Mouse (Mus musculus): Measurements from ENCODE around the gene Cacna1d. TPM values are rescaled to one million over a fixed set of nuclear protein-coding genes. Genes with fewer than 3 reads are reported as not detected.

Gene Cacna1d
- total RNA-seq, 1 experiment from 2014 or later: 18.6 TPM

- DNase-seq: no peak
These were observed 32.4 kb downstream of the Cacna1d start for GRCm38 (mm10) chr14:30458820-30459219.

- DNase-seq: peak; percentile 31
These were observed 33.4 kb downstream of the Cacna1d start for GRCm38 (mm10) chr14:30457897-30458296.

- DNase-seq: no peak
These were observed 33.8 kb downstream of the Cacna1d start for GRCm38 (mm10) chr14:30457436-30457835.

- no peak for DNase-seq
These were observed 35.3 kb downstream of the Cacna1d start for GRCm38 (mm10) chr14:30455801-30456595.

GRCm38 (mm10) chr14:30439915-30440314 lies 51.3 kb downstream of the Cacna1d start:
- no peak for DNase-seq

- DNase-seq: no peak
These were observed 55.9 kb downstream of the Cacna1d start for GRCm38 (mm10) chr14:30435316-30435715.

- DNase-seq: no peak
These were observed 60.8 kb downstream of the Cacna1d start for GRCm38 (mm10) chr14:30430446-30430845.

GRCm38 (mm10) chr14:30430026-30430425 lies 61.2 kb downstream of the Cacna1d start:
- no peak for DNase-seq

- peak; percentile 7 for DNase-seq
These were observed 61.6 kb downstream of the Cacna1d start for GRCm38 (mm10) chr14:30429606-30430005.

- DNase-seq: no peak
These were observed 62.5 kb downstream of the Cacna1d start for GRCm38 (mm10) chr14:30428757-30429156.

GRCm38 (mm10) chr14:30425876-30426275 lies 65.4 kb downstream of the Cacna1d start:
- no peak for DNase-seq

- peak; percentile 8 for DNase-seq
These were observed 66.1 kb downstream of the Cacna1d start for GRCm38 (mm10) chr14:30425175-30425574.

GRCm38 (mm10) chr14:30424638-30425037 lies 66.6 kb downstream of the Cacna1d start:
- DNase-seq: peak; percentile 37

- DNase-seq: no peak
These were observed 68.7 kb downstream of the Cacna1d start for GRCm38 (mm10) chr14:30422376-30423140.

- DNase-seq: no peak
These were observed 71.8 kb downstream of the Cacna1d start for GRCm38 (mm10) chr14:30419458-30419857.

- DNase-seq: no peak
These were observed 72.2 kb downstream of the Cacna1d start for GRCm38 (mm10) chr14:30419046-30419445.

- no peak for DNase-seq
These were observed 75.4 kb downstream of the Cacna1d start for GRCm38 (mm10) chr14:30415830-30416229.

- DNase-seq: no peak
These were observed 77.1 kb downstream of the Cacna1d start for GRCm38 (mm10) chr14:30414131-30414530.

- no peak for DNase-seq
These were observed 81.9 kb downstream of the Cacna1d start for GRCm38 (mm10) chr14:30409331-30409730.

GRCm38 (mm10) chr14:30405456-30406225 lies 85.6 kb downstream of the Cacna1d start:
- no peak for DNase-seq

- no peak for DNase-seq
These were observed 112.9 kb downstream of the Cacna1d start for GRCm38 (mm10) chr14:30378306-30378705.

GRCm38 (mm10) chr14:30372878-30373277 lies 118.4 kb downstream of the Cacna1d start:
- no peak for DNase-seq

GRCm38 (mm10) chr14:30371070-30371469 lies 120.2 kb downstream of the Cacna1d start:
- no peak for DNase-seq

Data from adrenal gland, postnatal 14 days (tissue).